Mouse (Mus musculus) layer of hippocampus, postnatal 25 days (tissue): ENCODE results near the gene Ppp1r36. TPM values are rescaled to one million over a fixed set of nuclear protein-coding genes. Genes with fewer than 3 reads are reported as not detected.
A peak's percentile ranks its signal among the peaks of the same experiment; 100 is the strongest.
"Not testable (repeated sequence)": the region's sequence is repeated elsewhere in the genome, so short reads cannot be mapped to it uniquely, and the experiment has no call there.

ENCODE experiments used
- DNase-seq, 2 experiments: peaks; one replicate each; pipeline ENCODE4 v3.0.0; 2022; ENCODE audit warnings: mixed read lengths in 2 of 2, low spot score in 1 of 2; ENCODE audit errors: extremely low spot score in 1 of 2
- total RNA-seq, 2 experiments: library from RNA; stranded (reverse); gene quantifications; 2 replicates each; pipeline ENCODE4 v1.2.3; 2021

Ppp1r36 gene
- total RNA-seq, 2 experiments from 2014 or later, result 0.92 to 1.5 TPM

GRCm38 (mm10) chr12:76392979-76393378, 24.4 kb upstream of the Ppp1r36 start:
- no peak for DNase-seq

- no peak for DNase-seq
Measured at GRCm38 (mm10) chr12:76397281-76397680, 20.1 kb upstream of the Ppp1r36 start.

- DNase-seq, result no peak
Measured at GRCm38 (mm10) chr12:76401674-76402073, 15.7 kb upstream of the Ppp1r36 start.

GRCm38 (mm10) chr12:76402991-76403885, 14.1 kb upstream of the Ppp1r36 start:
- no peak for DNase-seq

GRCm38 (mm10) chr12:76403886-76404537, 13.3 kb upstream of the Ppp1r36 start, which contains the start of gene Hspa2:
TSS of gene Hspa2 (plus strand) at chr12:76404176.
- peak; percentile 99 for DNase-seq

- DNase-seq, result peak in 1 of 2 experiments; percentile 17
Measured at GRCm38 (mm10) chr12:76404836-76405182, 12.5 kb upstream of the Ppp1r36 start.

GRCm38 (mm10) chr12:76405183-76405970, 12.0 kb upstream of the Ppp1r36 start:
- DNase-seq, result peak in 1 of 2 experiments; percentile 20

- no peak for DNase-seq
Measured at GRCm38 (mm10) chr12:76405971-76406370, 11.4 kb upstream of the Ppp1r36 start.

GRCm38 (mm10) chr12:76407184-76407583, 10.2 kb upstream of the Ppp1r36 start:
- DNase-seq, result no peak

- no peak for DNase-seq
Measured at GRCm38 (mm10) chr12:76409166-76409565, 8.2 kb upstream of the Ppp1r36 start.

- no peak for DNase-seq
Measured at GRCm38 (mm10) chr12:76415383-76416010, 1.8 kb upstream of the Ppp1r36 start.

GRCm38 (mm10) chr12:76418346-76418745, 1.0 kb downstream of the Ppp1r36 start:
- no peak for DNase-seq

GRCm38 (mm10) chr12:76425256-76425655, 7.9 kb downstream of the Ppp1r36 start:
- DNase-seq, result no peak

GRCm38 (mm10) chr12:76427546-76427945, 10.2 kb downstream of the Ppp1r36 start:
- DNase-seq, result no peak

GRCm38 (mm10) chr12:76430879-76431406, 13.6 kb downstream of the Ppp1r36 start:
- DNase-seq, result peak in 1 of 2 experiments; percentile 26

GRCm38 (mm10) chr12:76431431-76431830, 14.1 kb downstream of the Ppp1r36 start:
- no peak for DNase-seq

GRCm38 (mm10) chr12:76434111-76434510, 16.8 kb downstream of the Ppp1r36 start:
- DNase-seq, result no peak

GRCm38 (mm10) chr12:76435084-76435483, 17.7 kb downstream of the Ppp1r36 start:
- no peak for DNase-seq

GRCm38 (mm10) chr12:76435549-76435948, 18.2 kb downstream of the Ppp1r36 start:
- no peak for DNase-seq

- not testable (repeated sequence) for DNase-seq
Measured at GRCm38 (mm10) chr12:76443488-76443887, 26.1 kb downstream of the Ppp1r36 start.
